Mouse (Mus musculus) hindbrain, embryonic 13.5 days (tissue): Measurements from ENCODE around the gene Fam53a. TPM values are rescaled to one million over a fixed set of nuclear protein-coding genes. Genes with fewer than 3 reads are reported as not detected.

ENCODE experiments used
- ATAC-seq: fragments of 200-750 bp; cut with Nextera tagmentation; 2 replicates; pipeline ENCODE4 v1.8.0; 2017; ENCODE audit warnings: moderate TSS enrichment; ENCODE audit not compliant: low FRiP score
- H3K27ac ChIP-seq: fragments of 300-500 bp; sonication (generic); 2 replicates; pipeline ENCODE4 v1.5.1; 2015; ENCODE audit warnings: inconsistent platforms, mild to moderate bottlenecking, moderate library complexity
- H3K27me3 ChIP-seq: fragments of 300-500 bp; sonication (generic); 2 replicates; pipeline ENCODE4 v1.6.1; 2015; ENCODE audit warnings: mild to moderate bottlenecking, inconsistent platforms
- H3K36me3 ChIP-seq: fragments of 300-500 bp; sonication (generic); 2 replicates; pipeline ENCODE4 v1.6.1; 2015; ENCODE audit warnings: mild to moderate bottlenecking, inconsistent platforms
- H3K4me1 ChIP-seq: fragments of 300-500 bp; sonication (generic); replicated peaks from 2 replicates; pipeline ENCODE4 v1.6.1; 2015; ENCODE audit warnings: inconsistent platforms
- H3K4me2 ChIP-seq: fragments of 300-500 bp; sonication (generic); 2 replicates; pipeline ENCODE4 v1.6.1; 2015; ENCODE audit warnings: inconsistent platforms, mild to moderate bottlenecking, moderate library complexity
- H3K4me3 ChIP-seq: fragments of 300-500 bp; sonication (generic); 2 replicates; pipeline ENCODE4 v1.5.1; 2015; ENCODE audit warnings: mild to moderate bottlenecking, inconsistent platforms
- H3K9ac ChIP-seq: fragments of 300-500 bp; sonication (generic); 2 replicates; pipeline ENCODE4 v1.6.1; 2015; ENCODE audit warnings: mild to moderate bottlenecking, inconsistent platforms
- H3K9me3 ChIP-seq: fragments of 300-500 bp; sonication (generic); 2 replicates; pipeline ENCODE4 v1.6.1; 2016; ENCODE audit warnings: inconsistent platforms
- WGBS: fragments of 180-500 bp; shearing (Covaris S2); methylation state at CpG from one replicate; pipeline ENCODE4 v1.1.7; 2015; 5-methylcytosine and 5-hydroxymethylcytosine counted together
- polyA plus RNA-seq: library from polyadenylated mRNA; unstranded; fragments of >200 nt; fragmentation: Nextera tagmentation; extraction: Ambion mirVana; gene quantifications from 2 replicates; pipeline ENCODE4 v1.2.1, GENCODE M21; 2015

Gene Fam53a
- polyA plus RNA-seq, 1 experiment from 2014 or later: 35.8 TPM

DNA sequence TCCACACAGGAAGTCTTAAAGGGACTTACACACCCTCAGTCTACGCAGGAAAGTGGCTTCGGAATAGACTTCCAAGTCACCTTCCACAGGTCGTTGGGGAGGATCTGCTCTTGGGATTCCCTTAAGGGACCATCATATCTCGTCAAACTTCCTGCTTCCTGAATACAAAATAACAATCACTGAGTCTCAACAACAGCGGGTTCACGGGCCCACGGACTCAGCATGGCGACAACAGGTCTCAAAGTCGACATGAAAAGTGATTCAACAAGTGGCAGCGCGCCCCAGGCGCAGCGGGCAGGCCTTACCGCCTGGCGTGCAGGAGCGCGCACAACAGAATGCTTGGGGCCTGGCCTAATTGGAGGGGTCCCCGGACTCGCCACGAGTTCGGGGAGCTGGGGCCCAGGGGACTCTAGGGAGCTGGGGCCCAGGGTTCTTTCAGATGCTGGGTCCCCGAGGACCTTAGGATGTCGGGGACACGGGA, 575 bp downstream of the Fam53a start:
- Histone ChIP-seq H3K4me3 (peak overlapping the region; percentile 65), H3K4me1 (peaks cover 25% of the 10 kb centered on the region), H3K9me3 (no peaks in the 10 kb centered on the region), H3K9ac (peak overlapping the region; percentile 80), H3K36me3 (no peaks in the 10 kb centered on the region), H3K27ac (peak overlapping the region; percentile 91), H3K4me2 (peak overlapping the region; percentile 94), H3K27me3 (no peaks in the 10 kb centered on the region)
- ATAC-seq: no peak
- under 1% methylated on average over 24 of the region's 24 CpGs for WGBS

DNA sequence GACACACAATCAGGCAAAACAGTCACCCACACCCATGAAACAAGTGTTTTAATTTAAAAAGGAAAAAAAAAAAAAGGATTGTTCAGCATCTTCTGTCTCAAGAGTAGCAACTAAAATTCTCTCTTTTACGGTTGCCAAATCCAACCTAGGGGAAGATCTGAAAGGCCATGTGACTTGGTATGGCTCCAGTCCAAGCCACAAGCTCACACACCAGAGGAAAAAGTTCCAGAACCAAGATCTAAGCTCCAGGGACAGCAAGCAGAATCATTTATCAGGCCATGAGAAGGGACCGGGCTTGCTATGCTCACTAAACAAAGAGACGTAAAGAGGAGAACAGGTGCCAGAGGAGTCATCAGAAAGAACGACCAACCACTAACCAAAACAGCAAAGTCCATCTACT, 1.5 kb downstream of the Fam53a start:
- ATAC-seq: no peak
- Histone ChIP-seq H3K4me2 (peak overlapping the region; percentile 94), H3K4me1 (peaks cover 32% of the 10 kb centered on the region), H3K27ac (no peak overlapping the region), H3K4me3 (peak overlapping the region; percentile 65; the same call in 1 of the 2 replicates), H3K36me3 (no peaks in the 10 kb centered on the region), H3K27me3 (no peaks in the 10 kb centered on the region), H3K9ac (0 out of 2 replicates have a peak overlapping the region, but pooled peaks have one; percentile 49), H3K9me3 (no peaks in the 10 kb centered on the region)
- WGBS: 44% methylated on average over 4 of the region's 4 CpGs

DNA sequence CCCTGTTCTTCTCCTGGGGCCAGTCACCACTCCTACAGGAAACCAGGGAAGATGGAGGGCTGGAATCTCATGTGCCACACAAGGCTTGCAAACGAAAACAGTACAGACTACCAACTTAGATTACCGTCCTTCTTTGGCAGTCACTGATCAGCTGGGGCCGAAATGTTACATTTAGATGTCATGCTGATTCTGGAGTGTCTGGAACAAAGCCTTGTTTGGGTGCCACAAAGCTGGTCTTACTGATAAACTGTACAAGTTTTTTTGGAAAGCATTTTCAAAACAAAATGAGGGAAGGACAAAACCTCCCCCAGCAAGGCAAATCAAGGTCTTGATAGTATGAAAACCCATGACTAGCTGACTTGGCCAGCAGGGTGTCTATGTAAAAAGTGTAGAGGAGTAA, 5.7 kb downstream of the Fam53a start:
- no peak overlapping the region for H3K4me2 ChIP-seq
- no peaks in the 10 kb centered on the region for H3K36me3 ChIP-seq
- H3K9me3 ChIP-seq: no peaks in the 10 kb centered on the region
- H3K9ac ChIP-seq: no peak overlapping the region
- no peaks in the 10 kb centered on the region for H3K27me3 ChIP-seq
- 0 out of 2 replicates have a peak overlapping the region, but pooled peaks have one; percentile 1 for H3K27ac ChIP-seq
- WGBS: 70% methylated on average over 3 of the region's 3 CpGs
- H3K4me1 ChIP-seq: peaks cover 21% of the 10 kb centered on the region
- no peak for ATAC-seq
- no peak overlapping the region for H3K4me3 ChIP-seq

DNA sequence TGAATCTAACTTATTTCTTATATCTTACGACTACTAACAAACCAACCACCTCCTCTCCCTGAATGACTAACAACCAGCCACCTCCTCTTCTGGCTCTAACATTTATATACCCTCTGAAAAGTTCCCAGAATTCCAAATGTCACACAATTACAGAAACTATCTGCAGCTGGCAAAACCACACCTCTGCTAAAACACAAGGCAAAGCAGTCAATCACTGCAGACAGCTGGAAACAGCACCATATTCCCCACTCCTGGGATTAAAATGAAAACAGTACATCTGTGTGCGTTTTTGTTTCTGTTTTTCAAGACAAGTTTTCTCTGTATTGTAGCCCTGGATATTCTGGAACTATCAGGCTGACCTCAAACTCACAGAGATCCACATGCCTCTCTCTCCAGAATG, 6.8 kb downstream of the Fam53a start:
- Histone ChIP-seq H3K9ac (no peak overlapping the region), H3K27ac (no peak overlapping the region), H3K27me3 (no peaks in the 10 kb centered on the region), H3K4me1 (peaks cover 11% of the 10 kb centered on the region), H3K36me3 (no peaks in the 10 kb centered on the region), H3K9me3 (no peaks in the 10 kb centered on the region), H3K4me2 (no peak overlapping the region), H3K4me3 (no peak overlapping the region)
- no peak for ATAC-seq
- 93% methylated on average over 2 of the region's 2 CpGs for WGBS

DNA sequence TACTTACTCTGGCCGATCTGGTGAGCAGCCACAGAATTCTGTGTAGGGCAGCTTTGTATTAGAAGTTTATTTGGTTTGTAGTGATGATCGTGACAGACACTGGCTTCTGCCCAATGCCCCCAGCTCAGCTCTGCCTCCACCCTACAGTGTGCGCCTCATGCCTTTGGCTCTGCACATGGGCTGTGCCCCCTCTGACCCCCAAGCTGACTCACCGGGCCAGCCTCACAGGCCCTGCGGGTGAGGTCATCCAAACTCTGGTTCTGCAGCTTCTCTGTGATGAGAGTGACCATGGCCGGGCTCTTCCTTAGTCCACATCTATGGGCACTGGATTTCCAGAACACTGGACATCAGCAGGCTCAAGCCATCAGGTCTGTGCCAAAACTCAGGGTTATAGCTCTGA, 15.0 kb downstream of the Fam53a start:
- 89% methylated on average over 6 of the region's 6 CpGs for WGBS
- Histone ChIP-seq H3K4me1 (no peaks in the 10 kb centered on the region), H3K27ac (no peak overlapping the region), H3K4me2 (no peak overlapping the region), H3K9me3 (no peaks in the 10 kb centered on the region), H3K4me3 (no peak overlapping the region), H3K36me3 (peaks cover 43% of the 10 kb centered on the region), H3K27me3 (no peaks in the 10 kb centered on the region), H3K9ac (no peak overlapping the region)
- ATAC-seq: no peak

DNA sequence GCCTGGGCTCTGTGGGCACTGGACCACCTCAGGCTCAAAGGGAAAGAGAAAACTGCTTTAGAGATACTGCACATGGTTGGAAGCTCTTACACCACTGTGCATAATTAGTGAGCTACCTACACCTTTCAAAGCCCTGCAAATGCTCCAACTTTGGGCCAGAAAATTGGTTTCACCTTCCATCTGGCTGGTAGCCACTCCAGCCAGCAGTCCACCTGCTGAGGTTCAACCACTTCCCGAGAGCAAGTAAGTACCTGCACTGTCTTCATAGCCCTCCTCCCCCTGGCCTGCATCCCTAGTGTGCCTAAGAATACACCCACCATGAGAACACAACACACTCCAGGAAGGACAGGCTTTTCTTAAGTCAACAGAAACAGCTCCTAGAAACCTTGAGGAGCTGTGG, 17.6 kb downstream of the Fam53a start:
- Histone ChIP-seq H3K27me3 (no peaks in the 10 kb centered on the region), H3K4me1 (no peaks in the 10 kb centered on the region), H3K4me3 (no peak overlapping the region), H3K4me2 (no peak overlapping the region), H3K9me3 (no peaks in the 10 kb centered on the region), H3K36me3 (peaks cover 67% of the 10 kb centered on the region), H3K27ac (no peak overlapping the region), H3K9ac (no peak overlapping the region)
- WGBS: 100% methylated on average over 1 of the region's 1 CpGs
- no peak for ATAC-seq

DNA sequence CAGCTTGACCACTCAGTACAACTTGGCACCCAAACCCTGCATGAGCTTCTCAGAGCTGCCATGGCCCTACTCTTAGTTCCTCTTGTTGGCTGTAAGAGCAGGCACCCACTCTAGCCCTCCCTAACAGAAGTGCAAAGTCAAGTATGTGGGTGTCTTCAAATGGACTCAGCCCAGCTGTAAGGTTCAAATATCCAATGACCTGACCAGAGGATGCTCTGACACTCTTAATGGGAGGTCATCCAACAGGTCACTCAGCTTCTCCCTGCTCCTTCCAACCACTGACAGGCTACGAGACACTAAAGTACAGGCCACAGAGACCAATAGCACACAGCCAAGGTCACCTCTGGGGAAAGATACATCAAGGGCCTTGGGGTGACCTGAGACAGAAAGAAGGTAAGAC, 20.2 kb downstream of the Fam53a start:
- peaks cover 79% of the 10 kb centered on the region for H3K36me3 ChIP-seq
- no peaks in the 10 kb centered on the region for H3K27me3 ChIP-seq
- no peaks in the 10 kb centered on the region for H3K4me1 ChIP-seq
- no peak for ATAC-seq
- H3K9ac ChIP-seq: no peak overlapping the region
- no peak overlapping the region for H3K4me2 ChIP-seq
- no peak overlapping the region for H3K4me3 ChIP-seq
- H3K9me3 ChIP-seq: no peaks in the 10 kb centered on the region
- 93% methylated on average over 1 of the region's 1 CpGs for WGBS
- H3K27ac ChIP-seq: no peak overlapping the region

DNA sequence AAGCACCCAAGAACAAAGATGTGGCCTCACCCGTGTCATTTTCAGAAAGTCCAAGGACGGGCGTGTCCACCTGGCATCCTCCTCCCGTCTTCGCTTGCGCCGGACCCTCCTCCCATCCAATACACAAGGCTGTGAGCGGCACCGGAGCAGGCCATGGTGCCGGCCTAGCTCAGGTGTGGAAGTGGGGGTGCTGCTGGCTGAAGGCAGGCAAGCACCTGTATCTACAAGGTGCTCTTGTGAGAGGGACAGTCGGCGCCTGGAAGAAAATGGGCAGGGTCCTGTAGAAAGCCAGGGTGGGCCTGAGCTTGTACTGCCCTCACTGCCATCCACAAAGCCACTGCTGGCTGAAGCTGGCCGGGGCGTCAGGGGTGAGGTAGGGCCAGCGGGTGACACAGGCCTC, 22.0 kb downstream of the Fam53a start:
- Histone ChIP-seq H3K4me1 (no peaks in the 10 kb centered on the region), H3K36me3 (peaks cover 66% of the 10 kb centered on the region), H3K27me3 (no peaks in the 10 kb centered on the region), H3K4me2 (no peak overlapping the region), H3K9ac (no peak overlapping the region), H3K4me3 (no peak overlapping the region), H3K9me3 (no peaks in the 10 kb centered on the region), H3K27ac (no peak overlapping the region)
- WGBS: 96% methylated on average over 15 of the region's 15 CpGs
- no peak for ATAC-seq

DNA sequence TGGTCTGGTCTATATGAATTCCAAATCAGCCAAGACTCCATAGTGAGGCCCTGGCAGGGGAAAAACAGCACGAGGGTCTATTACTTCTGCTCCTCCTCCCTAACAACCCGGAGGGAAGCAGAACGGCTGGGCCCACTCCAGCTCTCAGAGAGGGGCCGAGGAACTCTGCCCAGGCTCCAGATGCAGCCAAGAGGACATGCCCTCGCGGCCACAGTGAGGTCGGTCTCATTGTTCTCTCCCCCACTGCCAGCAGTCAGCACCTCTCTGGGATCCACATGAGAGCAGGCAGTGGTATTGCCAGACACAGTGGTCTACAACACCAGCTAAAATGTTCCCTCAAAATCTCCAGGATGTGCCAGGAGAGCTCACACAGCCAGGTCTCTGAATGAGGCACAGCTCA, 22.8 kb downstream of the Fam53a start:
- ATAC-seq: no peak
- no peaks in the 10 kb centered on the region for H3K9me3 ChIP-seq
- no peak overlapping the region for H3K27ac ChIP-seq
- H3K9ac ChIP-seq: no peak overlapping the region
- no peak overlapping the region for H3K4me2 ChIP-seq
- H3K36me3 ChIP-seq: peaks cover 58% of the 10 kb centered on the region
- no peak overlapping the region for H3K4me3 ChIP-seq
- no peaks in the 10 kb centered on the region for H3K4me1 ChIP-seq
- no peaks in the 10 kb centered on the region for H3K27me3 ChIP-seq
- WGBS: 84% methylated on average over 7 of the region's 7 CpGs

DNA sequence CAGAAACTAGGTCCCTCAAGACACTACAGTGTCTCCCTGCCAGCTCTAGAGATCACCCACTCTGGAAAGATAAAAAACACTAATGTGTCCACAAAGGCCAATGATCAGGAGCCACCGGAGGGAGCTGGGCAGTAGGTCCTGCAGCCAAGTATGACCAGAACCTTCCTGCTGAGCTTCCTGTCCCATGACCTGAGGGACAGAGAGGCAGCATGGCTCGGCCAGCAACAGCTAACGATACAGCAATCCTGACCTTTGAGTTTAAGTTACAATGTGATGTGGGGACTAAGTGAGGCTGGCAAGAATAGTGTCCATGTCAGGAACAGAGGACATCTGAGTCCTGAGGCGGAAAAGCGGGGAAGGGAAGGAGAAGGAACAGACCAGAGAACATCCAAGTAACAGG, 24.1 kb downstream of the Fam53a start:
- Histone ChIP-seq H3K27ac (no peak overlapping the region), H3K36me3 (peaks cover 54% of the 10 kb centered on the region), H3K4me2 (no peak overlapping the region), H3K9me3 (no peaks in the 10 kb centered on the region), H3K9ac (no peak overlapping the region), H3K27me3 (no peaks in the 10 kb centered on the region), H3K4me3 (no peak overlapping the region), H3K4me1 (no peaks in the 10 kb centered on the region)
- 92% methylated on average over 5 of the region's 5 CpGs for WGBS
- no peak for ATAC-seq

DNA sequence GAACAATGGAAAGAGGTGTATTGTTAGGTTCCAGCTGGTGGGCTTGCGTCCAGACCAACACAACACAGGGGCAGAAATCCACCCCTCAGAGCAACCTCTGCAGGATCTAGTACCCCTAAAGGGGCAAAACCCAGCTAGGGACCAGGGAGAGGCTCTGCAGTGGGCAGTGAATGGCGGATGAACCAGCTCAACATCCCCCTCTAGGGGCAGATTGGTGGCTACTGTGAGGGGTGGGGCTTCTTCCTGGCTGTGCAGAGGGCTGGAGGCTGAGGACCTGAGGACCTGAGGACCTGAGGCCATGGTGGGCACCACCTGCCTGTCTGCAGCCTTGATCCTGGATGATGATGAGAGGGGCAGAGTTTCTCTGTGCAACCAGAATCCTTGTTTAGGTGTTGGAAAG, 35.8 kb downstream of the Fam53a start:
- Histone ChIP-seq H3K4me3 (no peak overlapping the region), H3K4me1 (no peaks in the 10 kb centered on the region), H3K27me3 (peaks cover 7% of the 10 kb centered on the region; the same call in 1 of the 2 replicates), H3K9me3 (no peaks in the 10 kb centered on the region), H3K36me3 (no peaks in the 10 kb centered on the region), H3K9ac (no peak overlapping the region), H3K4me2 (no peak overlapping the region), H3K27ac (no peak overlapping the region)
- no peak for ATAC-seq
- WGBS: 40% methylated on average over 2 of the region's 2 CpGs

DNA sequence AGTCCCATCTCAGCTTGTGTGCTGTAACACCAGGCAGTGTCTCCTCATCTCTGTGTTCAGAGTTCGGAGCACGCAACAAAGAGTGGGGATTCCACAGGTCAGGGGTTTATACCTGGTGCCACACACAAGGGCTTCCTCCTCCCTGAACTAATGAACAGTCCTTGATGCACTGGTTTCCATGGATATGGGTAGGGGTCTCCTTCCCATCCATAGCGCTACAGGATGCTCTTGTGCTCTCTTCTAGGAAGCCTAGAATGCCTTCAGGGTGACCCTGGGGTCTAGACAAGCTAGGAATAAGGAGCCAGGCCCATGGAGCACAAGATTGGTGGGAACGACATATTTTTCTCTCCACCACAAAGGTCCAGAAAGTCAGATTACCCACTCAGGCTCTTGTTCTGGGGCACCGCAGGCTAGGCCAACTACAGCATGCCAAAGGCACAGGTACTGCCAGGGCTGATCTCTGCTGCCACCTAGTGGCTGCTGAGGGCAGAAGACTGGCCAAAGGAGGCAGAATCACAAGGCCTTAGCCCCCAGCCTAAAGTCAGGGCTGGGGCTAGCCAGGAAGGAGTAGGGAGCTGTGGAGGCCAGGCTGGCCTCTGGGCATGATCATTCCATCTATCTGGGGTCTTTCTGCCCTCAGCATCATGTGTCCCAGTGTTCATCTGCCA, 40.1 kb downstream of the Fam53a start:
- 67% methylated on average over 5 of the region's 5 CpGs for WGBS
- Histone ChIP-seq H3K4me3 (no peak overlapping the region), H3K4me2 (no peak overlapping the region), H3K36me3 (no peaks in the 10 kb centered on the region), H3K9me3 (no peaks in the 10 kb centered on the region), H3K27me3 (peaks cover 24% of the 10 kb centered on the region; the same call in 1 of the 2 replicates), H3K9ac (peak overlapping the region; percentile 5; the same call in 1 of the 2 replicates), H3K27ac (no peak overlapping the region), H3K4me1 (peaks cover 9% of the 10 kb centered on the region)
- peak; percentile 65; the same call in 1 of the 2 replicates for ATAC-seq

DNA sequence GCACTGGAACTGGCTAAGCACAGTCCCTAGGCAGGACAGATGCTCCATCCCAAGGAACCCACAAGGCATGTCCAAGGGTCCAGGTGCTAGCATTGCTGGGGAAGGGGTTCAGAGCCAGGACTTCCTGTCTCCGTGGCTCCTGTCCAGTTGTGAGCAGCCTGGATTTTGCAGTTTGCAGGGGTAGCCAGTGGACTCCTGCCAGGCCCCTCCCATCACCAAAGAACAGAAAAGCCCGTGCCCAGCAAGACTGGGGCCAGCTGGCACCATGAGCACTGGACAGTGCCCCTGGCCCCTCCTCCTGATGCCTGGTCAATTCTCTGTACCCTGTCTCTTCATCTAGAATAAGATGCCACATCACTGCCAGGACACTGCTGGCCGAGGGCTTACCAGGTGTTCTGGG, 41.4 kb downstream of the Fam53a start:
- no peak overlapping the region for H3K9ac ChIP-seq
- H3K36me3 ChIP-seq: no peaks in the 10 kb centered on the region
- H3K4me3 ChIP-seq: no peak overlapping the region
- peaks cover 24% of the 10 kb centered on the region for H3K27me3 ChIP-seq
- H3K4me2 ChIP-seq: no peak overlapping the region
- peaks cover 9% of the 10 kb centered on the region for H3K4me1 ChIP-seq
- ATAC-seq: no peak
- WGBS: 80% methylated on average over 3 of the region's 3 CpGs
- no peaks in the 10 kb centered on the region for H3K9me3 ChIP-seq
- no peak overlapping the region for H3K27ac ChIP-seq
